Mouse (Mus musculus): ENCODE data around the gene Metap2. TPM values are rescaled to one million over a fixed set of nuclear protein-coding genes. Genes with fewer than 3 reads are reported as not detected.

Gene Metap2
- total RNA-seq (2023): 100 to 1,000 TPM in 1 of 2 experiments, 10 to 100 TPM in 1; 85.8 to 103 TPM

DNA sequence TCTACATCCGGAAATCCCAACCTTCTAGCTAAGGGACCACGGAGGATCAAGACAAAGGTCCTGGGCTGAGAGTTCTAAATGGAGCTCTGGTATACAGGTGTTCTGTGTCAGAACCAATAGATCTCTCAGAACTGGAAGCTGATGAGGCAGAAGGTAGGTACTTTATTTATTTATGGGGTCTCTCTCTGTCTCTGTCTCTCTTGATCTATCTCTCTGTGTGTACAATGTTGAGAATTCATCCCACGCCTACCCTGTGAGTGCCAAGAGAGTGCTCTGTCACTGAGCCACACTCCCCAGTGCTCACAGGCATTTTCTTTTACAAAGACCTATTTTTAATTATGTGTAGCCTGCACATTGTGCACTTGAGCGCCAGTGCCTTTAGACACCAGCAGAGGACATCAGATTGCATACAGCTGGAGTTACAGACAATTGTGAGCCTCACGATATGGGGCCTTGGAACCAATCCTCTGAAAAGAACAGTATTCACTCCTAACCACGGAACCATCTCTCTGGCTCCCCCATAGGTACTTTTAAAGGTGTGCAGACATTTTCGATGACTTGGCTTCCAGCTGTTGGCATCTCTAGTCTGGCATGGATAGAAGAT, at the start of gene Metap2:
Metap2 (minus strand) TSS at position 51 of the 604 bp plus-strand sequence.

DNA sequence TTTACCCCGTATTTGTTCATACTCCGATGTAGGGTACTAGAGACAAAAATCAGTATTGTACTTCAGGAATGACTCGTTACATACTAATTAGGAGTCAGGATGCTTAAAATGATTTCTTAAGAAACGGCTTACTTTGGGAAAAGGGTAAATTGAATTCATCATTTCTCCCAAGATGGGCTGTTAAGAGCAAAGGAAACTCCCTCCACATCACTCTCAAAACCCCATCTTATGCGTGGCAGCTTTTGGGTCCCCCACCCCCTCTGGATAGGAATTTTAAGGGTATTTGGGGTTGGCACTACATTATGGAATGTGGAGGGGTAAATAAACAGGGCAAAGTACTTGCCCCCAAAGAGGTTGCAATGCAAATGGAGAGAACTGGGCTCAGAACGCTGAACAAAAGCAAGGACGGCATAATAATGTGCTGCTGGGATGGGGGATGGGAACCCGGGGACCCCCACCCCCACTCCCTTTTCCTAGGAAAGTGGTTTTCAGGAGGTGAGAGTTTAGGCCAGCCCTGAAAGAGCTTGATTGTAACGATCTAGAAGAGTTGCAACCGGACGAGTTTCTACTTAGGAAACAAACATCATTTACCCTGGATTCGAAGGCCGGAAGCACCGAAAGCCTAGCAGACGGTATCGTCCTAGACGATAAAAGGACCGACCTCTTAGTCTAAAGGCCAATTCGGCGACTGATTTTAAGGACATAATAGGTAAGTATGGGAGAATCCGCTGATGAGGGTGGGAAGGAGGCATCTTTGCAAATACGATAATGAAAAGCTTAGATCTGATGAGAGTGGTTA, 65.8 kb downstream of the Metap2 start, which contains the start of gene Usp44:
Usp44 (plus strand) TSS at position 625 of the 799 bp plus-strand sequence.

Other genes with a start within 250 kb of the Metap2 start
- under 1 TPM in 1 of 2 experiments, not detected in 1; 0.18 TPM for gene Usp44, start 65.5 kb downstream of the Metap2 start, total RNA-seq (2023)
- 1 to 10 TPM; 7.4 to 7.8 TPM for gene Vezt, start 138.7 kb upstream of the Metap2 start, total RNA-seq (2023)
- gene Fgd6, start 138.9 kb upstream of the Metap2 start, total RNA-seq (2023): 1 to 10 TPM; 3.2 to 4.0 TPM